Mouse (Mus musculus) G1E (cell line): ENCODE results near the gene Zfp398.

Experiments used
- CTCF ChIP-seq: IDR thresholded peaks from 2 replicates; pipeline ENCODE4 v1.5.1; 2012; ENCODE audit warnings: low read depth, low read length, inconsistent platforms, mixed read lengths
- TAL1 ChIP-seq: conservative IDR thresholded peaks from 2 replicates; pipeline ENCODE4 v1.6.1; 2012; ENCODE audit warnings: low read depth, low read length, inconsistent platforms, mixed read lengths

- TF ChIP-seq CTCF (no peak), TAL1 (no peak)
Measured at GRCm38 (mm10) chr6:47811324-47811723, 24.1 kb upstream of the Zfp398 start.
